Mouse (Mus musculus) kidney, postnatal 0 days (tissue): ENCODE measurements around the gene Vmn1r120. TPM values are rescaled to one million over a fixed set of nuclear protein-coding genes. Genes with fewer than 3 reads are reported as not detected.
"Not testable (repeated sequence)": the region's sequence is repeated elsewhere in the genome, so short reads cannot be mapped to it uniquely, and the experiment has no call there.

ENCODE experiments used
- ATAC-seq: fragments of 200-750 bp; cut with Nextera tagmentation; replicated peaks from 2 replicates; pipeline ENCODE4 v1.8.0; 2017; ENCODE audit warnings: low read depth, moderate number of reproducible peaks, moderate TSS enrichment, moderate library complexity; ENCODE audit not compliant: low FRiP score
- DNase-seq: peaks from one replicate; pipeline ENCODE4 v3.0.0-alpha.2; 2016; ENCODE audit warnings: low spot score
- H3K27ac ChIP-seq: fragments of 300-500 bp; sonication (generic); 2 replicates; pipeline ENCODE4 v1.5.1; 2014; ENCODE audit warnings: mild to moderate bottlenecking
- H3K27me3 ChIP-seq: fragments of 300-500 bp; sonication (generic); 2 replicates; pipeline ENCODE4 v1.6.1; 2014; ENCODE audit warnings: low read length, mixed read lengths; ENCODE audit not compliant: insufficient read depth
- H3K36me3 ChIP-seq: fragments of 300-500 bp; sonication (generic); 2 replicates; pipeline ENCODE4 v1.6.1; 2014; ENCODE audit warnings: low read length, mixed read lengths; ENCODE audit not compliant: insufficient read depth
- H3K4me1 ChIP-seq: fragments of 300-500 bp; sonication (generic); replicated peaks from 2 replicates; pipeline ENCODE4 v1.6.1; 2014; ENCODE audit warnings: antibody characterized with exemption, low read length, mixed read lengths; ENCODE audit not compliant: insufficient read depth
- H3K4me2 ChIP-seq: fragments of 300-500 bp; sonication (generic); 2 replicates; pipeline ENCODE4 v1.6.1; 2014; ENCODE audit warnings: mild to moderate bottlenecking, low read length, moderate library complexity, mixed read lengths
- H3K4me3 ChIP-seq: fragments of 300-500 bp; sonication (generic); replicated peaks from 2 replicates; pipeline ENCODE4 v1.5.1; 2014; ENCODE audit warnings: low read depth, low read length
- H3K9ac ChIP-seq: fragments of 300-500 bp; sonication (generic); 2 replicates; pipeline ENCODE4 v1.6.1; 2014; ENCODE audit warnings: low read depth, low read length
- H3K9me3 ChIP-seq: fragments of 300-500 bp; sonication (generic); replicated peaks from 2 replicates; pipeline ENCODE4 v1.6.1; 2016; ENCODE audit warnings: low read length, inconsistent platforms, mixed read lengths
- WGBS: fragments of 180-500 bp; shearing (Covaris S2); extraction: QIAGEN DNeasy Blood & Tissue Kit; methylation state at CpG from one replicate; pipeline ENCODE4 v1.1.7; 2014; 5-methylcytosine and 5-hydroxymethylcytosine counted together
- polyA plus RNA-seq: library from polyadenylated mRNA; unstranded; fragments of >200 nt; fragmentation: Nextera tagmentation; extraction: Ambion mirVana; gene quantifications from 2 replicates; pipeline ENCODE4 v1.2.1, GENCODE M21; 2015

Vmn1r120 gene
- not detected in 2 replicates for polyA plus RNA-seq

DNA sequence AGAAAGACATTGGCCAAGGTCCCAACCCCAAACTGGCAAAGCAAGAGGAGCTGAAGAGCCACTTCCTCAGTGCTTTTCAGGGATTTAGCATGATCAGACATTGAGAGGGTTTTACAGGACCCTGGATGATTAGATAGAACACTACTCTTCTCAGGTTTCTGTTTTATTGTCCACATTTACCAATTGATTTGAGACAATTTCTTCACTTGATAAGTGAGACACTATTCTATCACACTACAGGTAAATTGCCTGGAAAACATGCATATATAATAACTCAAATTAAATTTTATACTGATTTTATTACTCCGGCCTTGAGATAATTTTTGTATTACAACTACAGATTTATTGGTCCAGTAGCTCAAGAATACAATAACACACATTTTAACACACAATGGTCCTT, at the start of gene Vmn1r120:
TSS of gene Vmn1r120 (minus strand) at position 101 of the 400 bp plus-strand sequence.
- H3K27me3 ChIP-seq, H3K9me3 ChIP-seq, DNase-seq, ATAC-seq, H3K27ac ChIP-seq, H3K36me3 ChIP-seq, H3K9ac ChIP-seq, H3K4me1 ChIP-seq, H3K4me2 ChIP-seq, H3K4me3 ChIP-seq: not testable (repeated sequence)
- 80% methylated on average over 1 of the region's 1 CpGs for WGBS

- not testable (repeated sequence) for H3K36me3 ChIP-seq, DNase-seq, H3K4me1 ChIP-seq, H3K27ac ChIP-seq, H3K27me3 ChIP-seq, H3K9ac ChIP-seq, H3K9me3 ChIP-seq, H3K4me2 ChIP-seq, ATAC-seq, H3K4me3 ChIP-seq
- 76% methylated on average over 4 of the region's 5 CpGs for WGBS
Observed at GRCm38 (mm10) chr7:21098413-21098812, 44.8 kb upstream of the Vmn1r120 start, which contains the start of gene Vmn1r121. TSS of gene Vmn1r121 (minus strand) at chr7:21098513.

- not testable (repeated sequence) for H3K36me3 ChIP-seq, H3K9ac ChIP-seq, H3K9me3 ChIP-seq, H3K27me3 ChIP-seq, H3K27ac ChIP-seq, H3K4me1 ChIP-seq, H3K4me3 ChIP-seq, ATAC-seq, H3K4me2 ChIP-seq, DNase-seq
- no CpG with 5 or more reads among the region's 2 CpGs for WGBS
Observed at GRCm38 (mm10) chr7:21012355-21012754, 41.2 kb downstream of the Vmn1r120 start, which contains the start of gene Vmn1r119. TSS of gene Vmn1r119 (minus strand) at chr7:21012455.

Other genes starting within 250 kb of the Vmn1r120 start
- gene Vmn1r114, start 241.6 kb downstream of the Vmn1r120 start, polyA plus RNA-seq, result not detected in 2 replicates
- not detected in 2 replicates for gene Vmn1r115, start 208.8 kb downstream of the Vmn1r120 start, polyA plus RNA-seq
- gene Vmn1r116, start 181.5 kb downstream of the Vmn1r120 start, polyA plus RNA-seq, result not detected in 2 replicates
- not detected in 2 replicates for gene Vmn1r117, start 169.7 kb downstream of the Vmn1r120 start, polyA plus RNA-seq
- not detected in 2 replicates for gene Vmn1r118, start 141.4 kb downstream of the Vmn1r120 start, polyA plus RNA-seq
- not detected in 2 replicates for gene Vmn1r119, start 41.3 kb downstream of the Vmn1r120 start, polyA plus RNA-seq
- not detected in 2 replicates for gene Vmn1r121, start 44.7 kb upstream of the Vmn1r120 start, polyA plus RNA-seq
- gene Vmn1r122, start 80.3 kb upstream of the Vmn1r120 start, polyA plus RNA-seq, result not detected in 2 replicates
- gene Vmn1r123, start 108.4 kb upstream of the Vmn1r120 start, polyA plus RNA-seq, result not detected in 2 replicates
- not detected in 2 replicates for gene Gm5157, start 136.6 kb upstream of the Vmn1r120 start, polyA plus RNA-seq
- not detected in 2 replicates for gene Vmn1r124, start 206.8 kb upstream of the Vmn1r120 start, polyA plus RNA-seq
- not detected in 2 replicates for gene Vmn1r125, start 218.4 kb upstream of the Vmn1r120 start, polyA plus RNA-seq
- not detected in 2 replicates for gene Vmn1r126, start 247.7 kb upstream of the Vmn1r120 start, polyA plus RNA-seq